26 mouse cellular contexts compared by ENCODE assay signal in genomic region chr1:82262331-82262730, GRCm38 (mm10). TPM values are rescaled to one million over a fixed set of nuclear protein-coding genes. Genes with fewer than 3 reads are reported as not detected.
A peak's percentile ranks its signal among the peaks of the same experiment; 100 is the strongest.
DNase-seq lines count a peak whose midpoint lies in the region; ATAC-seq and TF ChIP-seq lines count a peak whose summit lies in the region.
"Had no signal": no experiment of that assay in that cellular context is flagged by ENCODE, and none has a peak within 500 bp of the region (broad histone marks: within the 10 kb centered on the region; RNA-seq: fewer than 3 reads in every experiment).

No protein-coding gene starts in this region.

- peak; percentile 50 for DNase-seq in forebrain, embryonic 14.5 days (ENCODE audit: low spot score)
- no peak for DNase-seq in forebrain, embryonic 10.5 days (ENCODE audit: extremely low spot score, low spot score)
- peak; percentile 21 for DNase-seq in midbrain, embryonic 11.5 days (ENCODE audit: low spot score, missing footprints)
- DNase-seq in cerebellum, postnatal 10 days: peak; percentile 90 to 93
- no peak for DNase-seq in lung, adult 2 months
- DNase-seq: adrenal gland, postnatal 10 days; gastrocnemius, postnatal 25 days; kidney, adult 2 months; kidney, postnatal 10 days; lung, embryonic 14.5 days; lung, postnatal 36 days; right cerebral cortex, postnatal 4 days; thymus, postnatal 14 days had no signal

- no peaks in the 10 kb centered on the region for H3K9me3 ChIP-seq in forebrain, embryonic 14.5 days (replicated peaks; ENCODE audit: control insufficient read depth, low read length)
- no peaks in the 10 kb centered on the region for H3K9me3 ChIP-seq in forebrain, embryonic 10.5 days
- no peaks in the 10 kb centered on the region for H3K9me3 ChIP-seq in midbrain, embryonic 11.5 days (ENCODE audit: control insufficient read depth, low read length)
- H3K9me3 ChIP-seq in midbrain, embryonic 15.5 days: no peaks in the 10 kb centered on the region
- H3K9me3 ChIP-seq: embryonic facial prominence, embryonic 10.5 days; G1E; heart, embryonic 10.5 days; limb, embryonic 12.5 days; liver, embryonic 12.5 days had no signal

- peaks cover 6% of the 10 kb centered on the region; the same call in 1 of the 2 replicates for H3K4me1 ChIP-seq in forebrain, embryonic 14.5 days (ENCODE audit: control insufficient read depth, insufficient read depth, low read length)
- peaks cover 36% of the 10 kb centered on the region for H3K4me1 ChIP-seq in forebrain, embryonic 10.5 days
- no peaks in the 10 kb centered on the region for H3K4me1 ChIP-seq in midbrain, embryonic 11.5 days (ENCODE audit: control insufficient read depth, insufficient read depth, low read length)
- H3K4me1 ChIP-seq in midbrain, embryonic 15.5 days: 0 out of 2 replicates have a peak, but pooled peaks cover 3% of the 10 kb centered on the region
- H3K4me1 ChIP-seq in lung, adult 2 months (ENCODE audit: control insufficient read depth, insufficient read depth, low read length): peaks cover 10% of the 10 kb centered on the region
- H3K4me1 ChIP-seq: liver, embryonic 12.5 days had no signal

- H3K4me3 ChIP-seq in forebrain, embryonic 14.5 days (ENCODE audit: low read depth, low read length): no peak overlapping the region
- H3K4me3 ChIP-seq in forebrain, embryonic 10.5 days: no peak overlapping the region
- H3K4me3 ChIP-seq in midbrain, embryonic 11.5 days (ENCODE audit: low read depth, low read length): no peak overlapping the region
- H3K4me3 ChIP-seq in midbrain, embryonic 15.5 days: no peak overlapping the region
- no peak overlapping the region for H3K4me3 ChIP-seq in lung, adult 2 months (replicated peaks; ENCODE audit: extremely low read depth, low read depth, low read length)
- H3K4me3 ChIP-seq: embryonic facial prominence, embryonic 10.5 days; heart, embryonic 10.5 days; limb, embryonic 12.5 days; liver, embryonic 12.5 days had no signal

- TF ChIP-seq CTCF in lung, adult 2 months (IDR thresholded peaks at IDR 0.05; ENCODE audit: insufficient read depth, low read length): no peak

- no peak overlapping the region for H3K27ac ChIP-seq in forebrain, embryonic 14.5 days (ENCODE audit: low read depth, low read length)
- no peak overlapping the region for H3K27ac ChIP-seq in forebrain, embryonic 10.5 days
- H3K27ac ChIP-seq in midbrain, embryonic 11.5 days (ENCODE audit: low read depth, low read length): no peak overlapping the region
- no peak overlapping the region for H3K27ac ChIP-seq in midbrain, embryonic 15.5 days
- H3K27ac ChIP-seq: embryonic facial prominence, embryonic 10.5 days; heart, embryonic 10.5 days; limb, embryonic 12.5 days; liver, embryonic 12.5 days; stomach, postnatal 0 days had no signal

- no peak for TF ChIP-seq POLR2A in lung, adult 2 months (IDR thresholded peaks at IDR 0.05; ENCODE audit: borderline replicate concordance, extremely low read depth, low read depth, low read length)

- WGBS in forebrain, embryonic 14.5 days: 30% methylated on average over 1 of the region's 1 CpGs
- WGBS in forebrain, embryonic 10.5 days: 75% methylated on average over 1 of the region's 1 CpGs
- 85% methylated on average over 1 of the region's 1 CpGs for WGBS in midbrain, embryonic 11.5 days
- 59% methylated on average over 1 of the region's 1 CpGs for WGBS in midbrain, embryonic 15.5 days
- WGBS in lung, adult 2 months: 73% methylated on average over 1 of the region's 1 CpGs

- H3K9ac ChIP-seq in forebrain, embryonic 14.5 days (ENCODE audit: low read length): no peak overlapping the region
- no peak overlapping the region for H3K9ac ChIP-seq in midbrain, embryonic 11.5 days (ENCODE audit: low read length)
- H3K9ac ChIP-seq in midbrain, embryonic 15.5 days: no peak overlapping the region
- H3K9ac ChIP-seq: limb, embryonic 12.5 days; liver, embryonic 12.5 days; lung, embryonic 14.5 days had no signal

- no peaks in the 10 kb centered on the region for H3K36me3 ChIP-seq in forebrain, embryonic 14.5 days (ENCODE audit: control insufficient read depth, insufficient read depth, low read length)
- peaks cover 37% of the 10 kb centered on the region for H3K36me3 ChIP-seq in forebrain, embryonic 10.5 days (replicated peaks)
- H3K36me3 ChIP-seq in midbrain, embryonic 11.5 days (ENCODE audit: control insufficient read depth, insufficient read depth, low read length): no peaks in the 10 kb centered on the region
- H3K36me3 ChIP-seq in midbrain, embryonic 15.5 days (replicated peaks): no peaks in the 10 kb centered on the region
- H3K36me3 ChIP-seq: G1E; liver, embryonic 12.5 days had no signal

- no peak overlapping the region for H3K4me2 ChIP-seq in forebrain, embryonic 14.5 days (ENCODE audit: low read length)
- H3K4me2 ChIP-seq in midbrain, embryonic 11.5 days: no peak overlapping the region
- H3K4me2 ChIP-seq in midbrain, embryonic 15.5 days: no peak overlapping the region
- H3K4me2 ChIP-seq: limb, embryonic 12.5 days; liver, embryonic 12.5 days; lung, embryonic 14.5 days had no signal

- ATAC-seq in forebrain, embryonic 14.5 days: no peak; the same call in 1 of the 2 replicates
- no peak for ATAC-seq in midbrain, embryonic 11.5 days (ENCODE audit: low FRiP score)
- no peak for ATAC-seq in midbrain, embryonic 15.5 days (replicated peaks)
- ATAC-seq in megakaryocyte-erythroid progenitor cell, adult 5-6 weeks (replicated peaks; ENCODE audit: low FRiP score, low TSS enrichment, poor library complexity, severe bottlenecking): no peak
- ATAC-seq: activated CD4-positive, CD25-positive, alpha-beta regulatory T cell, adult 4 months; inflammation-experienced regulatory T-cells, adult 6 months; liver, embryonic 12.5 days had no signal

- no peaks in the 10 kb centered on the region for H3K27me3 ChIP-seq in forebrain, embryonic 14.5 days (replicated peaks; ENCODE audit: control insufficient read depth, insufficient read depth, low read length)
- no peaks in the 10 kb centered on the region for H3K27me3 ChIP-seq in forebrain, embryonic 10.5 days (ENCODE audit: poor library complexity, severe bottlenecking)
- H3K27me3 ChIP-seq in midbrain, embryonic 11.5 days (ENCODE audit: control insufficient read depth, insufficient read depth, low read length): no peaks in the 10 kb centered on the region
- no peaks in the 10 kb centered on the region for H3K27me3 ChIP-seq in midbrain, embryonic 15.5 days (replicated peaks)
- H3K27me3 ChIP-seq: limb, embryonic 12.5 days; liver, embryonic 12.5 days had no signal

RNA-seq across cellular contexts. Expression of gene Irs1, which starts 28.9 kb away (rescaled TPM):
- polyA plus RNA-seq in forebrain, embryonic 14.5 days (2014; fragmentation: Nextera tagmentation; extraction: Ambion mirVana): 6.3 and 7.7 TPM in 2 replicates
- polyA plus RNA-seq in forebrain, embryonic 10.5 days (2016; fragmentation: Nextera tagmentation; extraction: Ambion mirVana): 11.3 and 11.8 TPM in 2 replicates
- 5.3 and 5.9 TPM in 2 replicates for polyA plus RNA-seq in midbrain, embryonic 11.5 days (2014; fragmentation: Nextera tagmentation; extraction: Ambion mirVana)
- polyA plus RNA-seq in midbrain, embryonic 15.5 days (2015; fragmentation: Nextera tagmentation; extraction: Ambion mirVana): 7.5 and 8.2 TPM in 2 replicates
- total RNA-seq in megakaryocyte-erythroid progenitor cell, adult 5-6 weeks (2014; fragmentation: Nextera tagmentation): not detected in 2 replicates
- total RNA-seq in megakaryocyte-erythroid progenitor cell, adult 5-6 weeks (2017): not detected in 2 replicates
- 9.6 and 11.1 TPM in 2 replicates for polyA plus RNA-seq in lung, adult 2 months (2012; rRNA removed)
- total RNA-seq: common myeloid progenitor, adult 5-6 weeks had no signal
- polyA plus RNA-seq: activated CD4-positive, CD25-positive, alpha-beta regulatory T cell, adult 4 months; G1E; inflammation-experienced regulatory T-cells, adult 6 months had no signal

RNA-seq across cellular contexts. Expression of gene Gm9747, which starts 29.4 kb away (rescaled TPM):
- 27.9 and 28.5 TPM in 2 replicates for polyA plus RNA-seq in forebrain, embryonic 14.5 days (2014; fragmentation: Nextera tagmentation; extraction: Ambion mirVana)
- 31.1 and 31.3 TPM in 2 replicates for polyA plus RNA-seq in forebrain, embryonic 10.5 days (2016; fragmentation: Nextera tagmentation; extraction: Ambion mirVana)
- 22.6 and 23.7 TPM in 2 replicates for polyA plus RNA-seq in midbrain, embryonic 11.5 days (2014; fragmentation: Nextera tagmentation; extraction: Ambion mirVana)
- 22.1 and 26.4 TPM in 2 replicates for polyA plus RNA-seq in midbrain, embryonic 15.5 days (2015; fragmentation: Nextera tagmentation; extraction: Ambion mirVana)
- not detected in 2 replicates for total RNA-seq in megakaryocyte-erythroid progenitor cell, adult 5-6 weeks (2014; fragmentation: Nextera tagmentation)
- total RNA-seq in megakaryocyte-erythroid progenitor cell, adult 5-6 weeks (2017): not detected in 2 replicates
- 0.04 TPM in 1 of 2 replicates, not detected in the other for polyA plus RNA-seq in lung, adult 2 months (2012; rRNA removed)
- total RNA-seq: adrenal gland, postnatal 10 days; common myeloid progenitor, adult 5-6 weeks; gastrocnemius, postnatal 25 days; layer of hippocampus, adult 8-10 months; left cerebral cortex, adult 18-20 months had no signal
- polyA plus RNA-seq: G1E; inflammation-experienced regulatory T-cells, adult 6 months; kidney, adult 2 months had no signal

RNA-seq across cellular contexts. Expression of gene Rhbdd1, which starts 53.9 kb away (rescaled TPM):
- polyA plus RNA-seq in forebrain, embryonic 14.5 days (2014; fragmentation: Nextera tagmentation; extraction: Ambion mirVana): 4.0 and 4.2 TPM in 2 replicates
- polyA plus RNA-seq in forebrain, embryonic 10.5 days (2016; fragmentation: Nextera tagmentation; extraction: Ambion mirVana): 10.2 and 10.6 TPM in 2 replicates
- 7.2 and 7.7 TPM in 2 replicates for polyA plus RNA-seq in midbrain, embryonic 11.5 days (2014; fragmentation: Nextera tagmentation; extraction: Ambion mirVana)
- polyA plus RNA-seq in midbrain, embryonic 15.5 days (2015; fragmentation: Nextera tagmentation; extraction: Ambion mirVana): 3.2 and 4.2 TPM in 2 replicates
- total RNA-seq in megakaryocyte-erythroid progenitor cell, adult 5-6 weeks (2014; fragmentation: Nextera tagmentation): 7.7 and 10.8 TPM in 2 replicates
- 7.6 and 11.2 TPM in 2 replicates for total RNA-seq in megakaryocyte-erythroid progenitor cell, adult 5-6 weeks (2017)
- 13.5 and 16.3 TPM in 2 replicates for polyA plus RNA-seq in lung, adult 2 months (2012; rRNA removed)

Comparison
In these comparisons a context has a peak if more than half of its experiments do, and no peak if none do; other contexts are left out.
1. DNase-seq: peak in forebrain, embryonic 14.5 days (single experiment), midbrain, embryonic 11.5 days (single experiment) and cerebellum, postnatal 10 days (2 of 2); none in forebrain, embryonic 10.5 days (single experiment) and lung, adult 2 months (single experiment).
2. RNA of gene Gm9747, which starts 29.4 kb away (polyA plus RNA-seq): 31.1 to 31.3 TPM in forebrain, embryonic 10.5 days, 27.9 to 28.5 TPM in forebrain, embryonic 14.5 days, 22.6 to 23.7 TPM in midbrain, embryonic 11.5 days and 22.1 to 26.4 TPM in midbrain, embryonic 15.5 days; 0.04 TPM in lung, adult 2 months; every median in the first group is over 10 times any median in the second.